Mouse (Mus musculus): ENCODE data around the gene Ndufa12. TPM values are rescaled to one million over a fixed set of nuclear protein-coding genes. Genes with fewer than 3 reads are reported as not detected.

Gene Ndufa12
- polyA plus RNA-seq, 1 experiment from 2014 or later = 464 TPM

GRCm38 (mm10) chr10:94265656-94266542, 67.4 kb downstream of the Ndufa12 start:
- Histone ChIP-seq H3K9me3 (ENCODE audit: control insufficient read depth, low read length) (no peaks in the 10 kb centered on the region), H3K9ac (ENCODE audit: low read length) (no peak overlapping the region), H3K4me2 (ENCODE audit: low read depth) (no peak overlapping the region), H3K36me3 (ENCODE audit: control insufficient read depth, insufficient read depth, low read length) (no peaks in the 10 kb centered on the region), H3K27ac (ENCODE audit: low read depth, low read length) (no peak overlapping the region), H3K4me1 (ENCODE audit: control insufficient read depth, insufficient read depth, low read length) (no peaks in the 10 kb centered on the region), H3K27me3 (ENCODE audit: control insufficient read depth, insufficient read depth, low read length) (no peaks in the 10 kb centered on the region), H3K4me3 (ENCODE audit: low read depth, low read length) (no peak overlapping the region)
- DNase-seq (ENCODE audit: low spot score) (peak; percentile 21), ATAC-seq (ENCODE audit: insufficient read depth, low FRiP score, low TSS enrichment) (no peak)
- WGBS = 74% methylated on average over 17 of the region's 17 CpGs

Other genes starting within 250 kb of the Ndufa12 start
- 43.4 and 46.5 TPM in 2 replicates for gene Vezt, start 162.9 kb upstream of the Ndufa12 start, polyA plus RNA-seq (2014; fragmentation: Nextera tagmentation; extraction: Ambion mirVana)
- gene Fgd6, start 162.7 kb upstream of the Ndufa12 start, polyA plus RNA-seq (2014; fragmentation: Nextera tagmentation; extraction: Ambion mirVana) = 5.3 and 6.4 TPM in 2 replicates
- 12.0 and 12.1 TPM in 2 replicates for gene Nr2c1, start 50.7 kb upstream of the Ndufa12 start, polyA plus RNA-seq (2014; fragmentation: Nextera tagmentation; extraction: Ambion mirVana)
- gene Gm4792, start 100.0 kb downstream of the Ndufa12 start, polyA plus RNA-seq (2014; fragmentation: Nextera tagmentation; extraction: Ambion mirVana) = 0.42 TPM in 1 of 2 replicates, not detected in the other
- 4.8 and 6.1 TPM in 2 replicates for gene Tmcc3, start 113.2 kb downstream of the Ndufa12 start, polyA plus RNA-seq (2014; fragmentation: Nextera tagmentation; extraction: Ambion mirVana)

Data from neural tube, embryonic 11.5 days (tissue).